Mouse (Mus musculus): ENCODE data around the gene Rbmxl2.

- TF ChIP-seq EP300 (IDR thresholded peaks at IDR 0.05; ENCODE audit: low read depth) (no peak), CTCF (IDR thresholded peaks at IDR 0.05; ENCODE audit: low read depth) (no peak)
Observed at GRCm38 (mm10) chr7:107259936-107260335, 50.7 kb downstream of the Rbmxl2 start.
